Mouse (Mus musculus): ENCODE data around the gene Thrsp. TPM values are rescaled to one million over a fixed set of nuclear protein-coding genes. Genes with fewer than 3 reads are reported as not detected.

Gene Thrsp
- total RNA-seq, 2 experiments from 2014 or later = 20.5 to 28.4 TPM

DNA sequence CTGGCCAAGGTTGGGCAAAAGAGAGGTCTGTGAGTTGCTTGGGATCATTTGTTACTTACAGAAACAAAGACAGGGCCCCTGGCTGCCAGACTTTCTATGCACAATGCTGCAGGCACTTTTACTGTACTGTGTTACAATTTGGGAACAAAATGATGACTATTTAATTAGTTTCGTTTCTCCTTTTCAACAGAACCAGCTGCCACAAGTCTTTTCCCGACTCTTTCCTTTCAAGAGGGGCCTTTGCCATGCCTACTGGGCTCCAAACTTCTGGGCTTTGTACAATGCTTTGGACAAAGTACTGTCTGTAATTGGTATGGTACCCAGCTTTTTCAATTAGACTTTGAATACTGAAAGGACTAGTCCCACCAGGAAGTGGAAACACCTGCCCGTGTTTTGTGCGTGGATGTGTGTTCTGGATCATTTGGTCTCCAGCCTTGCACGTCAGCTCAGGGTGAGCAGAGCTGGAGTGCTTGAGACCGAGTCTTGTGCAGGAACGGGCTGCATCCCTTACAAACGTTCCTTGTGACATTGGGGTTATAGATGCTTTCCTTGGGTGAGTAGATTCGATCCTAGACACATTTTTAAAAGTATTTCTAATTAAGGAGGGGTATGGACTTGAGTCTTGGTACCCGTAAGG, 33.9 kb downstream of the Thrsp start:
- intact Hi-C loops (cut with DNase I) = no loop called here

DNA sequence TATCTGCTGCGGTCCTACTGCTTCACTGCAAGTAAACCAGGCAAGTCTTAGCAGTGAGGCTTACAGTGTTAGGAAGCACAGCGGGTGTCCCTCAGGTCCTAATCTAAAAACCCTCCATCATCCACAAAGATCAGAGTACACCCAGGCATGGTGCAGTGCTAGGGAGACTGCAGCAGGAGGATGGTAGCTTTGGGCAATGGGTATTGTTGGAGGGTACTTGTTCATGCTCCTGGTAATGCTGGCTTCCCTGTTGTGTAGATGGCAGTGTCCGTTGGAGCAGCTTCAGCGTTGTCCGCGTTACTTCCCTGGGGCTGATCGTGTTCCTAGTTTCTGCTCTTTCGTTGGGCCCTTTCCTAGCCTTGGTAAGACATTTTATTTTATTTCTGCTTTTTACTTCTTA, 34.9 kb downstream of the Thrsp start:
- intact Hi-C loops (cut with DNase I) = no loop called here
- no peak for DNase-seq

More for the DNA sequence above, 33.9 kb downstream of the Thrsp start:
- DNase-seq = no peak

- DNase-seq = no peak
- intact Hi-C loops (cut with DNase I) = no loop called here
Observed at GRCm38 (mm10) chr7:97380500-97381123, 36.9 kb downstream of the Thrsp start.

- no peak for DNase-seq
- intact Hi-C loops (cut with DNase I) = no loop called here
Observed at GRCm38 (mm10) chr7:97379304-97379703, 38.2 kb downstream of the Thrsp start.

DNA sequence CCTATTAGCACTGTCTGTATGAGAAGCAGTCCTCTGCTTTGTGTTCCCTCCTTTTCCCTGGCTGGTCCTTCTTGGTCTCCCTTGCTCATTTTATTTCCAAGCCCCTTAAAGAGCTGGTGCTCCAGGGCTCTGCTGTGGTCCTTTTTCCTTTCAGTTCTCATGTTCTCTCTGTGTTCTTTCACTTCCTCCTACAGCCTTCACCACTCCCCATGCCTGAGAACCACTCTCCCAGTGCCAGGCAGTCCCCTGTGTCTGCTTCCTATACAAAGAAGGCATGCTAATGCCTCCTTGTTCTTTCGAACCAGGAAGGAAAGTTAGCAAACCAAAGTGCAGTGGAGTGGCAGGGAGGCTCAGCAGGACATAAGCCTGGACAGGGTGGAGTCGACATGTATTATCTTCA, 41.6 kb downstream of the Thrsp start:
- DNase-seq = no peak
- intact Hi-C loops (cut with DNase I) = no loop called here

DNA sequence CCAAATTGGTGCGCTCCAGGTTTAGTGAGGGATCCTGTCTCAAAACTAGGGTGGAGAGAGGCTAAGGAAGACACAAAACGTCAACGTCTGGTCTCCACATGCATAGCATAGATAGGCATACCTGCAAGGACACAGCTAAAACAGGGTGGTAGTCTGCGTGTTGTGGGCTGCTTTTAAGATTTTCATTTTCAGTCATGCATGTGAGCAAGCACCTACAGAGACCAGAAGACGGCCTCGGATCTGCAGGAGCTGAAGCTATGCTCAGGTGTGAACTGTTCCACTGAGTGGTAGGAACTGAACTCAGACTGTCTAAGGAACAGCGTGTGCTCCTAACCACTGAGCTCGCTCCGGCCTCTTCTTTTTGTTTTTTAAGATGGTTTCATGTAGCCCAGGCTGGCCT, 42.4 kb downstream of the Thrsp start:
- intact Hi-C loops (cut with DNase I) = no loop called here
- DNase-seq = no peak

DNA sequence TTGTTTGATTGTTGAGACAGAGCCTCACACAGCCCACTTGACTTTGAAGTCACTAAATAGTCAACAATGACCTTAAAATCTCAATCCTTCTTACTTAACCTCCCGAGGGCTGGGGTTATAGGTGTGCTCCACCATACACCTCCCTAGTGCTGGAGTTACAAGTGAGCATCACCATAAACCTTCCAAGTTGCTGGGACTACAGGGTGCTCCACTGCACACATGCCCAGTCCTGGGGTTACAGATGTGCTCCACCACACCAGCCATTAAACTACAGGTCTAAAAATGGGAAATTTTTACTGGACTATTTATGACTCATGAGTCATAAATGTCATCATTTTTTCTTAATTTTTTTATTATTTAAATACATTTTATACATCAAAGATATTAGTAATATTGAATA, 51.6 kb downstream of the Thrsp start:
- intact Hi-C loops (cut with DNase I) = no loop called here
- DNase-seq = no peak

Other genes with a start within 250 kb of the Thrsp start
- gene Usp35, start 85.7 kb downstream of the Thrsp start, total RNA-seq (2021) = 1 to 10 TPM; 1.5 to 1.7 TPM
- gene Kctd21, start 85.4 kb downstream of the Thrsp start, total RNA-seq (2021) = 1 to 10 TPM; 1.4 to 2.7 TPM
- gene Alg8, start 46.1 kb downstream of the Thrsp start, total RNA-seq (2021) = 1 to 10 TPM; 7.7 to 7.8 TPM
- gene Ndufc2, start 17.7 kb downstream of the Thrsp start, total RNA-seq (2021) = 100 to 1,000 TPM; 525 to 575 TPM
- under 1 TPM; 0.31 to 0.37 TPM for gene Kctd14, start 33.6 kb upstream of the Thrsp start, total RNA-seq (2021)
- 10 to 100 TPM; 46.6 to 52.4 TPM for gene Ints4, start 63.2 kb upstream of the Thrsp start, total RNA-seq (2021)
- gene Aamdc, start 161.8 kb upstream of the Thrsp start, total RNA-seq (2021) = 10 to 100 TPM; 41.8 to 53.9 TPM
- gene Rsf1, start 162.2 kb upstream of the Thrsp start, total RNA-seq (2021) = 10 to 100 TPM; 17.0 to 20.0 TPM

All from heart, postnatal 10 days (tissue).